ENCODE assay signal across 30 mouse cellular contexts in genomic region chr3:70321161-70321657, GRCm38 (mm10).
"Had no signal": no experiment of that assay in that cellular context is flagged by ENCODE, and none has a peak within 500 bp of the region (broad histone marks: within the 10 kb centered on the region; RNA-seq: fewer than 3 reads in every experiment).

No protein-coding gene starts in this region.

- H3K27me3 ChIP-seq: limb, embryonic 12.5 days; limb, embryonic 13.5 days; limb, embryonic 15.5 days; liver, embryonic 12.5 days; liver, embryonic 13.5 days; liver, embryonic 15.5 days; lung, embryonic 15.5 days; megakaryocyte, embryonic 14.5 days; midbrain, embryonic 12.5 days; midbrain, embryonic 13.5 days; neural tube, embryonic 12.5 days had no signal

- H3K36me3 ChIP-seq: limb, embryonic 12.5 days; limb, embryonic 13.5 days; limb, embryonic 15.5 days; liver, embryonic 12.5 days; liver, embryonic 13.5 days; liver, embryonic 15.5 days; lung, embryonic 15.5 days; midbrain, embryonic 10.5 days; midbrain, embryonic 12.5 days; midbrain, embryonic 13.5 days; neural tube, embryonic 12.5 days had no signal

- H3K4me3 ChIP-seq: left cerebral cortex, adult 2 months; limb, embryonic 12.5 days; limb, embryonic 13.5 days; limb, embryonic 15.5 days; liver, embryonic 12.5 days; liver, embryonic 13.5 days; liver, embryonic 15.5 days; lung, embryonic 15.5 days; megakaryocyte, embryonic 14.5 days; midbrain, embryonic 10.5 days; midbrain, embryonic 12.5 days; midbrain, embryonic 13.5 days; myocyte; neural tube, embryonic 12.5 days had no signal

- H3K4me2 ChIP-seq: limb, embryonic 12.5 days; limb, embryonic 13.5 days; limb, embryonic 15.5 days; liver, embryonic 11.5 days; liver, embryonic 12.5 days; liver, embryonic 13.5 days; liver, embryonic 15.5 days; lung, embryonic 14.5 days; lung, embryonic 15.5 days; midbrain, embryonic 12.5 days; midbrain, embryonic 13.5 days; neural tube, embryonic 12.5 days had no signal

- DNase-seq: left cerebral cortex, postnatal 4 days; liver; liver, embryonic 13.5 days; liver, postnatal 0 days; lung, adult 18-20 months; lung, adult 2 months; lung, embryonic 14.5 days; lung, postnatal 10 days; lung, postnatal 14 days; lung, postnatal 36 days; lung, postnatal 4 days; midbrain, embryonic 14.5 days had no signal

- H3K4me1 ChIP-seq: limb, embryonic 12.5 days; limb, embryonic 13.5 days; limb, embryonic 15.5 days; liver, embryonic 12.5 days; liver, embryonic 13.5 days; liver, embryonic 15.5 days; lung, embryonic 15.5 days; megakaryocyte, embryonic 14.5 days; midbrain, embryonic 10.5 days; midbrain, embryonic 12.5 days; midbrain, embryonic 13.5 days; neural tube, embryonic 12.5 days had no signal

- H3K9me3 ChIP-seq: limb, embryonic 12.5 days; limb, embryonic 13.5 days; limb, embryonic 15.5 days; liver, embryonic 12.5 days; liver, embryonic 13.5 days; liver, embryonic 15.5 days; lung, embryonic 15.5 days; megakaryocyte, embryonic 14.5 days; midbrain, embryonic 10.5 days; midbrain, embryonic 12.5 days; midbrain, embryonic 13.5 days; neural tube, embryonic 12.5 days had no signal

- ATAC-seq: liver, embryonic 12.5 days; liver, postnatal 0 days; lung, postnatal 0 days; midbrain, embryonic 13.5 days; midbrain, embryonic 16.5 days had no signal

- H3K9ac ChIP-seq: limb, embryonic 12.5 days; limb, embryonic 13.5 days; limb, embryonic 15.5 days; liver, embryonic 12.5 days; liver, embryonic 13.5 days; liver, embryonic 14.5 days; liver, embryonic 15.5 days; liver, postnatal 0 days; lung, embryonic 14.5 days; lung, embryonic 15.5 days; midbrain, embryonic 12.5 days; midbrain, embryonic 13.5 days; neural tube, embryonic 12.5 days had no signal

- H3K27ac ChIP-seq: left cerebral cortex, adult 2 months; limb, embryonic 12.5 days; limb, embryonic 13.5 days; limb, embryonic 15.5 days; liver, embryonic 12.5 days; liver, embryonic 13.5 days; liver, embryonic 14.5 days; liver, embryonic 15.5 days; lung, embryonic 15.5 days; macrophage; midbrain, embryonic 10.5 days; midbrain, embryonic 12.5 days; midbrain, embryonic 13.5 days; neural tube, embryonic 12.5 days had no signal
